9 mouse cellular contexts compared by ENCODE assay signal in the genomic region with DNA sequence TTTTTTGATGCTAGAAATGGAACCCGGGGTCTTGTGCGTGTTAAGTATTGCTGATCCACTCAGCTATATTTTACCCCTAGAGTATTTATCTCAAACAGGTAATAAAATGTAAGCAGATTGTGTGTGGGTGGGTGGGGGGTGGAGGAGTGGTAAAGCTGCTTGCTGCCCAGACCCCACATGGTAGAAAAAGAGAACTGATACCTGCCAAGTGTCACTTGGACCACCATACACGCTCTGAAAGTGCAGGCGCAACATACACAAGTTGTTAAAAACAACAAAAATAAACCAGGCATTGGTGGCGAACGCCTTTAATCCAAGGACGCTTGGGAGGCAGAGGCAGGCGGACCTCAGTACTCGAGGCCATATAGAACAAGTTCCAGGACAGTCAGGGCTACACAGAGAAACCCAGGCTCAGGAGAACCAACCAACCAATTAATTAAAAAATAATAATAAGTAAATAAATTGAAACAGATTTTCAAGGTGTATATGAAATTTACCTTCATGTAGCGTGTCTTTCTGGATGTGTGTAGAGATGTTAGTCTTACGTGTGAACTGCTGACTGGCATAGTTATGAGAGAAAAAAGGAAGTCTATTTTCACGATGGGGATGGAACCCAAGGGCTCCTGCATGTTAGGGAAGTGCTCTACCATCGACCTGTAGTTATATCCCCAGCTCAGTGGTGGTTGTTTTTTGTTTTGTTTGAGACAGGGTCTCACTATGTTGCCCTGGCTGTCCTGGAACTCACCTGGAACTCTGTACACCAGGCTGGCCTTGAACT. TPM values are rescaled to one million over a fixed set of nuclear protein-coding genes. Genes with fewer than 3 reads are reported as not detected.
DNase-seq lines count a peak whose midpoint lies in the region; ATAC-seq and TF ChIP-seq lines count a peak whose summit lies in the region.
"Had no signal": no experiment of that assay in that cellular context is flagged by ENCODE, and none has a peak within 500 bp of the region (broad histone marks: within the 10 kb centered on the region; RNA-seq: fewer than 3 reads in every experiment).

No protein-coding gene starts in this region.

- peak overlapping the region; percentile 95 for H3K27ac ChIP-seq in heart, embryonic 11.5 days (ENCODE audit: low read depth, low read length)
- peak overlapping the region; percentile 95; the same call in 1 of the 2 replicates for H3K27ac ChIP-seq in hindbrain, embryonic 10.5 days
- peak overlapping the region; percentile 85; the same call in 1 of the 2 replicates for H3K27ac ChIP-seq in macrophage

- no peak for ATAC-seq in heart, embryonic 11.5 days (replicated peaks; ENCODE audit: insufficient number of reproducible peaks, low FRiP score, low TSS enrichment)

- H3K4me3 ChIP-seq in heart, embryonic 11.5 days (ENCODE audit: low read depth, low read length): peak overlapping the region; percentile 69; the same call in 1 of the 2 replicates
- peak overlapping the region; percentile 84 for H3K4me3 ChIP-seq in E14TG2a.4 (replicated peaks; ENCODE audit: low read length)
- peak overlapping the region; percentile 76 for H3K4me3 ChIP-seq in hindbrain, embryonic 10.5 days
- no peak overlapping the region for H3K4me3 ChIP-seq in macrophage (ENCODE audit: inconsistent target)

- 78% methylated on average over 13 of the region's 13 CpGs for WGBS in heart, embryonic 11.5 days (ENCODE audit: insufficient replicate concordance)
- 83% methylated on average over 13 of the region's 13 CpGs for WGBS in hindbrain, embryonic 10.5 days
- WGBS in macrophage (ENCODE audit: missing documents): 53% methylated on average over 13 of the region's 13 CpGs

- no peak for TF ChIP-seq CTCF in E14TG2a.4 (conservative IDR thresholded peaks at IDR 0.05; ENCODE audit: low read length)

- peak overlapping the region; percentile 84 for H3K4me2 ChIP-seq in heart, embryonic 11.5 days

- H3K9me3 ChIP-seq in heart, embryonic 11.5 days (replicated peaks; ENCODE audit: control insufficient read depth, low read length): no peaks in the 10 kb centered on the region
- no peaks in the 10 kb centered on the region for H3K9me3 ChIP-seq in E14TG2a.4 (ENCODE audit: low read length)
- H3K9me3 ChIP-seq in hindbrain, embryonic 10.5 days: peaks cover 7% of the 10 kb centered on the region; the same call in 1 of the 2 replicates

- no peaks in the 10 kb centered on the region for H3K27me3 ChIP-seq in heart, embryonic 11.5 days (ENCODE audit: control insufficient read depth, insufficient read depth, low read length)
- peaks cover 11% of the 10 kb centered on the region; the same call in 1 of the 2 replicates for H3K27me3 ChIP-seq in E14TG2a.4 (ENCODE audit: insufficient read depth, low read length)
- no peaks in the 10 kb centered on the region for H3K27me3 ChIP-seq in hindbrain, embryonic 10.5 days (ENCODE audit: insufficient read depth, poor library complexity, severe bottlenecking)

- H3K4me1 ChIP-seq in heart, embryonic 11.5 days (ENCODE audit: control insufficient read depth, insufficient read depth, low read length): peaks cover 39% of the 10 kb centered on the region
- H3K4me1 ChIP-seq in E14TG2a.4 (replicated peaks; ENCODE audit: low read depth, low read length): peaks cover 55% of the 10 kb centered on the region
- peaks cover 24% of the 10 kb centered on the region for H3K4me1 ChIP-seq in hindbrain, embryonic 10.5 days (replicated peaks)

- no peaks in the 10 kb centered on the region for H3K79me2 ChIP-seq in macrophage (ENCODE audit: inconsistent target)

- DNase-seq in heart, adult 9 months (ENCODE audit: low spot score in 2 of 2): no peak
- no peak for DNase-seq in hindbrain, embryonic 10.5 days (ENCODE audit: low spot score)
- no peak for DNase-seq in natural killer cell, adult 2 months (ENCODE audit: low spot score in 2 of 2)
- no peak for DNase-seq in gastrocnemius, postnatal 4 days (ENCODE audit: low spot score in 2 of 2)
- DNase-seq in thymus, postnatal 4 days: no peak
- DNase-seq: spleen, adult 18-20 months had no signal

- H3K36me3 ChIP-seq in heart, embryonic 11.5 days (ENCODE audit: control insufficient read depth, insufficient read depth, low read length): no peaks in the 10 kb centered on the region
- H3K36me3 ChIP-seq in E14TG2a.4 (ENCODE audit: insufficient read depth, low read length): no peaks in the 10 kb centered on the region
- H3K36me3 ChIP-seq in hindbrain, embryonic 10.5 days: peaks cover 35% of the 10 kb centered on the region
- H3K36me3 ChIP-seq in macrophage (ENCODE audit: inconsistent target): no peaks in the 10 kb centered on the region

- peak overlapping the region; percentile 94; the same call in 1 of the 2 replicates for H3K9ac ChIP-seq in heart, embryonic 11.5 days (ENCODE audit: low read depth, low read length)

RNA-seq across cellular contexts. Expression of a gene that starts 38.9 kb away (rescaled TPM):
- polyA plus RNA-seq in heart, embryonic 11.5 days (2014; fragmentation: Nextera tagmentation; extraction: Ambion mirVana): 16.4 and 17.2 TPM in 2 replicates
- polyA plus RNA-seq in hindbrain, embryonic 10.5 days (2016; fragmentation: Nextera tagmentation; extraction: Ambion mirVana): 22.8 and 39.3 TPM in 2 replicates
- 1 to 10 TPM in 1 of 26 experiments, under 1 TPM in 5, not detected in 20; 0.16 to 1.1 (median 0.30) TPM for total RNA-seq in macrophage (2018; cell fraction: chromatin; rRNA removed)
- total RNA-seq in macrophage (2018; cell fraction: cytosol; rRNA removed): under 1 TPM in 4 of 26 experiments, not detected in 22; 0.03 to 0.13 (median 0.05) TPM
- under 1 TPM in 9 of 26 experiments, not detected in 17; 0.10 to 0.25 (median 0.17) TPM for total RNA-seq in macrophage (2018; cell fraction: nucleus; rRNA removed)
- not detected in 3 replicates for polyA plus RNA-seq in macrophage (2018)
- total RNA-seq in gastrocnemius, postnatal 4 days (2021): 10 to 100 TPM in 1 of 2 experiments, 1 to 10 TPM in 1; 9.7 to 11.2 TPM

Comparison
In these comparisons a context has a peak if more than half of its experiments do, and no peak if none do; other contexts are left out.
1. RNA of a gene that starts 38.9 kb away (polyA plus RNA-seq): 22.8 to 39.3 TPM in hindbrain, embryonic 10.5 days and 16.4 to 17.2 TPM in heart, embryonic 11.5 days; not detected in macrophage; every median in the first group is over 10 times any median in the second.
2. Peak in every context shown above with its lines, with median percentiles within 50 percentile points of each other: H3K27ac ChIP-seq.